Mouse (Mus musculus): ENCODE measurements around the gene Lsm11. TPM values are rescaled to one million over a fixed set of nuclear protein-coding genes. Genes with fewer than 3 reads are reported as not detected.
A peak's percentile ranks its signal among the peaks of the same experiment; 100 is the strongest.

Gene Lsm11
- total RNA-seq, 1 experiment from 2014 or later = 12.5 TPM

DNA sequence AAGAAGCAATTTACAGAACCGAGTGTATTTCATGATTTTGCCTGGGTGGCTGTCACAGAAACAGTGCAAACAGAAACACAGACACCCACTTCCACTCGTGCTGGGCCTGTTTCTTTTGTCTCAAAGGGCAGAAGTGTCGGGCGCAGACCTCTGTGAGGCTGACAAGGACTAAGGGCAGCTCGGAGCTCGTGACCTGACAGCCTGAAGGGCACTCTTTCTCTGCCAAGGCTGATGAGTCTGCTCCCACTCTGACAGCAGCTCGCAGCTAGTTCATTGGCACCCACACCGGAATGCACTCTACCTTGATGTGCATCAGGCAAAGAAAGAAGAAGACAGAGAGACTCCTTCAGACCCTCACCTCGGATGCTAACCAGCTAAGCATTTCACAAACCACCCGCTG is 15.2 kb downstream of the Lsm11 start:
- DNase-seq = peak; percentile 55

DNA sequence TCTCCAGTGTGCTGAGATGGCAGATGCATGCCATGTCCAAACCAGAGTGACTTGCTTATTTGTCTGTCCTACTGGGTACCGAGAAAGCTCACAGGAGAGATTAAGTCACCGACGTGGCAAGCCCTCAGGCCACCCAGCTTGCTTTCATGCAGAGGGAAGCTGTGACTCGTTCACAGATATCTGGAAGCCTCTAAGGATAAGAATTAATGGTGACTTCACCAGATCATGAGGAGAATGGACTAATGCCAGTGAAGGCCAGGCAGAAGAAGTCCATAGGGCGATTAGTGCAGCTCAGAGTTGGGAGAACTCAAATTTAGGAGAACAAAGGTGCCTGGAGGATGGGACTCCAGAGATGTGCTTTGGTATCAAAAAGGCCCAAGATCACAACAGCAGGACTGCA is 17.3 kb downstream of the Lsm11 start:
- peak; percentile 26 for DNase-seq

GRCm38 (mm10) chr11:45926640-45927082 is 18.1 kb downstream of the Lsm11 start:
- DNase-seq = peak; percentile 83

DNA sequence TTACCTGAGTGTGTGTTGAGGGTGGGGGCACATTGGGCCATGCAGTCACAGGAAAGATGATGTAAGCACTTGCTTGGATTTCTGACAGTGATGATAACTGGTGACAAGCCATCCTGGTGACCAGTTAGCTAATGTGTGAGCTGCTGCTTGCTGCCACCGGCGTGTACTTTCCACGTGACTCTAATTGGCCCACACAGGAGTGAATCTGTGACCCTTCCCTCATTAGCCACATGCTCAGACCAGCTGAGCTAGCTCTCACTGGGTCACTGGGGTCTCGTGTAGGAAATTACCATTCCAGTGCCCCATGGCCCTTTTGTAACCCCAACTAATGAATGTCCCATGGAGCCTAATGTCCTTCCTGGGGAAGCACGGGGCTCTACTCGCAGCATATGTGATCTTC is 19.3 kb downstream of the Lsm11 start:
- DNase-seq = no peak

DNA sequence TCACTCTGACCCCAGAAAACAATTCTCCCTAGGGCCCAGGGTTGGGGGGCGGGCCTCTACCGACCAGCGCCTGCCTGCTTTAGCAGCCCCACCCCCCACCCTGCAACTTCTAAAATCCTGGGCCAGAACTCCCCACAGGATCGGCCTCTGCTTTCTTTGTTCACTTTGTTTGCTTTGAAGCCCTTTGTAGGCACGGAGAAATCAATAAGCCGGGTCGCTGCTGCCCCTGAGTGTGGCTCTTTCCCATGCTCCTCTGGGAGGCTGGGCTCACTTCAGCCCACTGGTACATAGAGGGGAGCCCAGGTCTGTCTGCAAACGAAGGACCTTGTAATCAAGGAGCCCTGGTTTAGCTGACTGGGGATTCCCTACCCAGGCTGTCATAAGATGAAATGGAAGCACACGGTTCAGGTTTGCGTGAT is 23.2 kb downstream of the Lsm11 start:
- DNase-seq = no peak

DNA sequence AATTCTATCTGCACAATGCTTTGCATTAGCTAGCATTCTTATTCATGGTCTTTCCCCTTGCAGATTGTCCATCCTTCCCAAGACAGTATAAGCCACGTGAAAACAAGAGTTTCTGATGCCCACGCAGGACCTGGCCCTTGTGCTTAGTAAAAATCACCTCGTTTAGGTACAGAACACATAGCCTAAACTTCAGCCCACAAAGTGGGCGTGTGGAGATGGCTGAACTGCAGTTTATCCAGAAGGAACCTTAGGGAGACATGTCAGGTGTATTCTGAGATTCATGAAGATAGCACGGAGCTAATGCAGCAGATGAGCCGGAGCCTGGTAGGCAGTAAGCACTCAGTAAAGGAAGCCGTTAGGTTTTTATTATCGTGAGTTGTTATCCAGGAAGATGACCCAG is 23.7 kb downstream of the Lsm11 start:
- DNase-seq = no peak

- DNase-seq = peak; percentile 64
Measured at GRCm38 (mm10) chr11:45918836-45919235, 25.9 kb downstream of the Lsm11 start.

GRCm38 (mm10) chr11:45918018-45918417 is 26.7 kb downstream of the Lsm11 start:
- no peak for DNase-seq

DNA sequence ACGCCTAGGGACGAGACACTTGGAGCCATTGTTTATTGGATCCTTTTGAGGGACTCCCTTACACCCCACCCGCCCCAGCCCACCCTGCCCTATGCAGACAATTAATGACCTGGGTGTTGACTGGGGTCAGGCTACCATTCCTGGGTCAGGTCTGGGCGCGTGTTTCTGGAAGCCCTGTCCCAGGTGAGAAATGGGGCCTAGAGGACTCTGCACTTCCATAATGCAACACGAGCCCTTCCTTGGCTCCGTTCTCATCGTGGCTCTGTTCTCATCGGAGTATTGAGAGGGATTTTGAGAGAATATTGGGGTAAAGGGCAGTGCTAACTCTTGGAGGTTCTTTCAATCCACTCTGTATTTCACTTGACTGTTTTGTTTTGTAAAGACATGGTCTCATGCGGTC is 28.5 kb downstream of the Lsm11 start:
- DNase-seq = no peak

DNA sequence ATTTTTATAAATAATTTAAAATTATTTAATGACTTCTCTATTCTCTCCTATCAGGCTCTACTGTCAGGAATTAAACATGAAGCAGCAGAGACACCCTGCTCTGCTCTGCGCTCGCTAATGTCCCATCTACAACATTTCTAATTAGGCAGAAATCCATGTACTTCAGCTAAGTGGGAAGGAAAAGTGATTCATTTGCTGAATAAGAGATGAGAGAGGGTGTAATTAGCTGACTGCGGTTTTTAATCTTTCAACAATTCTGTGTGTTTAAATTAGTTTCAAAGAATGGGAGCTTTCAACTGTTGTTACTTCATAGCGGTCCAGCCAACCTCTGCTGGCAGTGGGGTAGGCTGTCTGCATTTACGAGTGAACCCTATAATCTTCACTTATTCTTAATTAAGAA is 34.0 kb downstream of the Lsm11 start:
- DNase-seq = no peak

DNA sequence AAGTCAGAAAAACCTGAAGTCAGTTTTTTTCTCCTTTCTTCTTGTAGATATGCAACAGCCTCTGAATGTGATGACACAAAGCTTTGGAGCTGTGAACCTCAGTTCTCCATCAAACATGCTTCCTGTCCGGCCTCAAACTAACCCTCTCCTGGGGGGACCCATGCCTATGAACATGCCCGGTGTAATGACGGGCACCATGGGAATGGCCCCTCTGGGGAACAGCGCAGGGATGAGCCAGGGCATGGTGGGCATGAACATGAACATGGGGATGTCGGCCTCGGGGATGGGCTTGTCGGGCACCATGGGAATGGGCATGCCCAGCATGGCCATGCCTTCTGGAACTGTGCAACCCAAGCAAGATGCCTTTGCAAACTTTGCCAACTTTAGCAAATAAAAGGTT is 35.8 kb downstream of the Lsm11 start:
- DNase-seq = no peak

GRCm38 (mm10) chr11:45908070-45908469 is 36.7 kb downstream of the Lsm11 start:
- DNase-seq = no peak

GRCm38 (mm10) chr11:45907301-45907700 is 37.4 kb downstream of the Lsm11 start:
- no peak for DNase-seq

DNA sequence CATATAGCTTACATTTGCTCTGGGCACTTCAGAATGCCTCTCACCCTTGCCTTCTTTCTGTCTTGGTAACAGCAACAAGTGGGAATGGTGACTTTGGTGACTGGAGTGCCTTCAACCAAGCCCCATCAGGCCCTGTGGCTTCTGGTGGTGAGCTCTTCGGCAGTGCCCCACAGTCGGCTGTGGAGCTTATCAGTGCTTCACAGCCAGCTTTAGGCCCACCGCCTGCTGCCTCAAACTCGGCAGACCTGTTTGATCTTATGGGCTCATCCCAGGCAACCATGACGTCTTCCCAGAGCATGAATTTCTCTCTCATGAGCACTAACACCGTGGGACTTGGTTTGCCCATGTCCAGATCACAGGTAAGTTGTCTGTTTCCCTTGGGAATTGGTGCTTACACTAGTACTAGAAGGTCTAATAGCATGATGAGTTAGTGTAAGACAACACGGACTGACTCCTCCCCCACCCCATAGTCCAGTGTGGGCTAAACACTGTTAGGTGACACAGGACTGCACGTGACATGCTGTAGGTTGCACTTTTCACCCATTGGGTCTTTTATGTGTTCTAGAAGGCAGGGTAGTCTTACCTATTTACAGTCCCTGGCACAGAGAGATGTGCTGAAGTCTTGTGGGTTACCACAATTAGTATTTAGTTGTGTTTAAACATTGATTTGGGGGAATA is 38.5 kb downstream of the Lsm11 start:
- DNase-seq = no peak

GRCm38 (mm10) chr11:45900233-45901015 is 44.3 kb downstream of the Lsm11 start:
- DNase-seq = no peak

DNA sequence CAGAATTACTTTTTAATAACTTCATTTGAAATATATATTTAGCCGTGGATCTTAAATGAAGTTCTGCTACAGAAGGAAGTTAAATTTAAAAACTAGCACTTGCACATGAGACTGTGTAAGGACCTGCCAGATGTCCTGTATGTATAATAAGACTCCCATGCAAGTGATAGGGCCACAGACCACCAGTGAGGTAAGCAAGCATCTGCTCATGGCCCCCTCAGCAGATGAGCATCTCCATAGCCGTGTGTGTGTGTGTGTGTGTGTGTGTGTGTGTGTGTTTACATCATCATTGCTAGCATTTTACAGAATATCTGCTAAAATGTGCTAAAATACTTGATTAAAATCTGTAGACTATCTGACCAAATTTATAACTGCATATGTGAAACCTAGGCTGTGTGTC is 47.3 kb downstream of the Lsm11 start:
- no peak for DNase-seq

DNA sequence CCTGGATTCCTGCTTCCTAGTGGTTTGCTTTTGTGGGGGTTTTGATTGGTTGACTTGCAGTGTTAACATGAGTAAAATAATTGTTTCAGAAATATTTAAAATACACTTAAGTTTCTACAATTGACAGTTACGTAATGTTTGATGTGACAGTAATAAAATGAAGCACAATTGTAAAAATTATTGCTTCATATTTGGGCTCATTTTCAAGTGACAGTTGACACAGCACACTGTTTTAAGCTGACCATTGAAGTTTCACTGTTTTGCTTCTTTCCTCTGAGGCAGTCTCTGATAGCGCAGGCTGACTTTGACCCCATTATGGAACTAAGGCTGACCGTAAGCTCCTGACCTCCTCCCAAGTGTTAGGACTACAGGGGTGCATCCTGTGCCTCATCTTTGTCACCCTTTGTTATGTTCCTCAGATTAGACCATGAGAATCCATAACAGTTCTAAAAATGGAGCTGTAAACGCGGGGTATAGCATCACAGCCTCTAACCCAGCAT is 51.8 kb downstream of the Lsm11 start:
- no peak for DNase-seq

GRCm38 (mm10) chr11:45890423-45890822 is 54.3 kb downstream of the Lsm11 start:
- DNase-seq = no peak

- DNase-seq = no peak
Measured at GRCm38 (mm10) chr11:45889981-45890380, 54.8 kb downstream of the Lsm11 start.

- peak; percentile 21 for DNase-seq
Measured at GRCm38 (mm10) chr11:45888471-45889030, 56.2 kb downstream of the Lsm11 start.

GRCm38 (mm10) chr11:45886596-45886995 is 58.1 kb downstream of the Lsm11 start:
- no peak for DNase-seq

DNA sequence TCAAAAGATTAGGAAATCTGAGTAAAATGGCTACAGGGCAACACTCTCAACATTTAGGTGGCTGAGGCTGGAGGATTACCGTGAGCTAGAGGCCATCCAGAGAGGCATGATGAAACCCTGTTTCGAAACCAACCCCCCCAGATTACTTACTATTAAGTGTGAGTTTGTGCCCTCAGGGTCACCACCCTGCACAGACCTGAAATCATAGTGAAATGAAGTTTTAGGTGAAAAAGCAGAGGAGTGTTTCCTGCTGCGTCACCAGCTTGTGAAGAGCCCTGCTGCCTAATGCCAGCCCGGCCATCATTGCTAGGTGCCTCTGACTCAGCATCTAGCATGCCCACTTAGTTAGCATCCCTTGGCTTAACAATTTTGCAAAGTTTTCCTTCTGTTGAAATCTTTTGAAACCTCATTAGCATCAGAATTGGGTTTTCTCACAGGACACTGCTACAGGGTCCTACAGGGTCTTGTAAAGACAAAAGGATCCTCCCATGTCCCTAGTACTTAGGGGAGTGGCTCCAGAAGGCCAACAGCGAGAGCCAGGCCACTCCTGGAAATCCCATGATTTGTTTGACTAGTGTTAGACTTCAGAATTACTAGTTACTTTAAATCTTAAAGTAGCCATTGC is 59.0 kb downstream of the Lsm11 start:
- DNase-seq = no peak

GRCm38 (mm10) chr11:45884029-45884428 is 60.7 kb downstream of the Lsm11 start:
- DNase-seq = no peak

Data from adrenal gland, postnatal 14 days (tissue).